Mouse (Mus musculus) MEL (cell line): ENCODE measurements at regions not wholly inside any gene's neighbourhood (a gene's known extent, or its start where the extent isn't known, plus 50 kb on each side); places are given as distances from the start of the nearest gene placed in this dataset.

ENCODE experiments used
- CHD2 ChIP-seq: IDR thresholded peaks from 2 replicates; pipeline ENCODE4 v1.6.1; 2011; ENCODE audit warnings: low read length, improper control_type of control experiment
- CTCF ChIP-seq, 3 experiments: IDR thresholded peaks in 2 of 3; conservative IDR thresholded peaks in 1 of 3; 2 replicates each; pipeline ENCODE4 v1.5.1; 2011 to 2012; ENCODE audit warnings: low read length in 3 of 3, low read depth in 2 of 3, mild to moderate bottlenecking in 2 of 3, improper control_type of control experiment in 1 of 3, inconsistent platforms in 1 of 3, mixed read lengths in 1 of 3, moderate library complexity in 1 of 3; ENCODE audit not compliant: control insufficient read depth in 1 of 3, insufficient read depth in 1 of 3, poor library complexity in 1 of 3, severe bottlenecking in 1 of 3
- EP300 ChIP-seq, 2 experiments: IDR thresholded peaks; 2 replicates each; pipeline ENCODE4 v1.6.1; 2011; ENCODE audit warnings: improper control_type of control experiment in 2 of 2, low read length in 2 of 2, low read depth in 1 of 2, mild to moderate bottlenecking in 1 of 2
- JUND ChIP-seq: IDR thresholded peaks from 2 replicates; pipeline ENCODE4 v1.6.1; 2011; ENCODE audit warnings: low read depth, mild to moderate bottlenecking, improper control_type of control experiment, low read length
- MAX ChIP-seq: IDR thresholded peaks from 2 replicates; pipeline ENCODE4 v1.6.1; 2011; ENCODE audit warnings: low read length, improper control_type of control experiment
- POLR2A ChIP-seq, 2 experiments: IDR thresholded peaks; 2 replicates each; pipeline ENCODE4 v1.6.1; 2011 to 2012; ENCODE audit warnings: low read length in 2 of 2, mild to moderate bottlenecking in 2 of 2, control low read depth in 1 of 2, improper control_type of control experiment in 1 of 2, low read depth in 1 of 2, moderate library complexity in 1 of 2; ENCODE audit not compliant: control insufficient read depth in 1 of 2, insufficient read depth in 1 of 2, poor library complexity in 1 of 2
- POLR2AphosphoS2 ChIP-seq: IDR thresholded peaks from 2 replicates; pipeline ENCODE4 v1.6.1; 2011; ENCODE audit warnings: low read length, improper control_type of control experiment
- TAL1 ChIP-seq: IDR thresholded peaks from 2 replicates; pipeline ENCODE4 v1.6.1; 2012; ENCODE audit warnings: mild to moderate bottlenecking, inconsistent platforms, low read length, moderate library complexity, mixed read lengths
- ZC3H11A ChIP-seq: IDR thresholded peaks from 2 replicates; pipeline ENCODE4 v1.6.1; 2012; ENCODE audit warnings: low read depth, mild to moderate bottlenecking, inconsistent platforms, low read length, improper control_type of control experiment

GRCm38 (mm10) chr8:97252232-97252631 is 1363.9 kb upstream of the Got2 start:
- TF ChIP-seq POLR2A (IDR thresholded peaks at IDR 0.05; ENCODE audit: control insufficient read depth in 1 of 2, insufficient read depth in 1 of 2, low read depth in 1 of 2, low read length in 2 of 2, poor library complexity in 1 of 2) (no peak), POLR2AphosphoS2 (no peak), ZC3H11A (no peak), EP300 (IDR thresholded peaks at IDR 0.05; ENCODE audit: low read depth in 1 of 2, low read length in 2 of 2) (no peak), MAX (no peak), TAL1 (no peak), CTCF (IDR thresholded peaks at IDR 0.05 in 2 of 3, conservative IDR thresholded peaks at IDR 0.05 in 1 of 3; ENCODE audit: control insufficient read depth in 1 of 3, insufficient read depth in 1 of 3, low read depth in 2 of 3, low read length in 3 of 3, poor library complexity in 1 of 3, severe bottlenecking in 1 of 3) (no peak), JUND (no peak), CHD2 (no peak)
